19 mouse cellular contexts compared by ENCODE assay signal in genomic region chr2:136802076-136802475, GRCm38 (mm10).
A peak's percentile ranks its signal among the peaks of the same experiment; 100 is the strongest.
DNase-seq lines count a peak whose midpoint lies in the region; TF ChIP-seq lines count a peak whose summit lies in the region.
"Had no signal": no experiment of that assay in that cellular context is flagged by ENCODE, and none has a peak within 500 bp of the region (broad histone marks: within the 10 kb centered on the region; RNA-seq: fewer than 3 reads in every experiment).

No protein-coding gene starts in this region.

- H3K27ac ChIP-seq in layer of hippocampus, adult 2 months: peak overlapping the region; percentile 88
- 0 out of 2 replicates have a peak overlapping the region, but pooled peaks have one; percentile 53 for H3K27ac ChIP-seq in cortical plate, adult 2 months (ENCODE audit: insufficient read depth, low read length)
- H3K27ac ChIP-seq: embryonic facial prominence, embryonic 13.5 days; embryonic facial prominence, embryonic 15.5 days; forebrain, embryonic 10.5 days; forebrain, embryonic 12.5 days had no signal

- no peak for TF ChIP-seq POLR2A in cortical plate, adult 2 months (IDR thresholded peaks at IDR 0.05; ENCODE audit: extremely low read depth, insufficient read depth, low read length)

- TF ChIP-seq CTCF in layer of hippocampus, adult 2 months (conservative IDR thresholded peaks at IDR 0.05): no peak
- TF ChIP-seq CTCF in cortical plate, adult 2 months (IDR thresholded peaks at IDR 0.05; ENCODE audit: extremely low read depth, insufficient read depth, low read length): no peak

- DNase-seq in layer of hippocampus, adult 2 months (ENCODE audit: low spot score in 2 of 2): no peak
- no peak for DNase-seq in layer of hippocampus, adult 8-10 months (ENCODE audit: low spot score in 2 of 2)
- DNase-seq in brain, adult 2 months (ENCODE audit: low read depth, low spot score): peak; percentile 60
- no peak for DNase-seq in right cerebral cortex, adult 2 months (ENCODE audit: low spot score in 2 of 2)
- DNase-seq: adrenal gland, adult 2 months; adrenal gland, postnatal 10 days; adrenal gland, postnatal 25 days; cerebellum, adult 11-12 months; cerebellum, adult 2 months; cerebellum, adult 9-10 months; cerebellum, postnatal 10 days; cerebellum, postnatal 25 days; embryo, embryonic 11 days had no signal

- peaks cover 13% of the 10 kb centered on the region; the same call in 1 of the 2 replicates for H3K4me1 ChIP-seq in cortical plate, adult 2 months (ENCODE audit: control insufficient read depth, insufficient read depth, low read length)
- H3K4me1 ChIP-seq: embryonic facial prominence, embryonic 13.5 days; embryonic facial prominence, embryonic 15.5 days; forebrain, embryonic 12.5 days had no signal

- H3K4me3 ChIP-seq in layer of hippocampus, adult 2 months: no peak overlapping the region
- no peak overlapping the region for H3K4me3 ChIP-seq in cortical plate, adult 2 months (ENCODE audit: insufficient read depth, low read length)
- H3K4me3 ChIP-seq: embryonic facial prominence, embryonic 13.5 days; embryonic facial prominence, embryonic 15.5 days; erythroblast, embryonic 14.5 days; forebrain, embryonic 10.5 days; forebrain, embryonic 12.5 days had no signal
